Mouse (Mus musculus) effector memory CD4-positive, alpha-beta T cell, adult 5 months (primary cell): Measurements from ENCODE around the gene Gm14525. TPM values are rescaled to one million over a fixed set of nuclear protein-coding genes. Genes with fewer than 3 reads are reported as not detected.

Experiments
- polyA plus RNA-seq: library from polyadenylated mRNA; unstranded; fragments of 100-300 nt; shearing (Covaris generic); gene quantifications from one replicate; pipeline ENCODE4 v1.2.1, GENCODE M21; 2017

Gene Gm14525
- polyA plus RNA-seq, result not detected

GRCm38 (mm10) chrX:26702538-26702937, at the start of gene Gm14525:
Gene Gm14525, minus strand, starts transcription at chrX:26702638.

Other genes starting within 250 kb of the Gm14525 start
- gene Slx, start 157.1 kb downstream of the Gm14525 start, polyA plus RNA-seq, result not detected
- gene Gm6121, start 233.1 kb upstream of the Gm14525 start, polyA plus RNA-seq, result not detected